Mouse (Mus musculus) v-Abl transformed pro-B cells (cell line): ENCODE data around the gene Ogfrl1.

ENCODE experiments used
- in situ Hi-C, 2 experiments: fragments of 400-800 bp; cut with MboI; formaldehyde crosslinking; loops; one replicate each; pipeline ENCODE4 v1.15.1; 2025; ENCODE audit not compliant: unreplicated experiment in 2 of 2

Gene Ogfrl1

DNA sequence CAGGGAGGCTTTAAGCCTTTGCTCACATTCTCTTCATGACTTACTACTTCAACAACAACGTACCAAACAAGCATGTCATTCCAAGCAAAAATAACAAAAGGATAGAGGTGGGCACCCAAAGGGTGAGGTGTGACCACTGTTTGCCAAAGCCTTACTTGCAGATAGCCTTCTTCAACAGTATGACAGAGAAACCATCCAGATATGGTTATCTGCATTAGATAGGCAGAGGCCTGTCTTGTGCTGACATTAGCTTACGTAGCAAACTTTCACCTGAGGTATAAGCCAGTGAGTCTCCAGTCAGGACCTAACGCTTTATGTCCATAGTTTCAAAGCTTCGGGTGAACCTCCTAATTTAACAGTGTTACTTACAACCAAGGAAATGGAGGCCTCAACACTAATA is 23.4 kb downstream of the Ogfrl1 start:
- in situ Hi-C loops: loop anchor here in 1 of 2 experiments (10.0 kb wide), 1 partner anchor 201 kb away; no protein-coding TSS in a partner anchor

- in situ Hi-C loops: no loop called here
These were observed 32.0 kb downstream of the Ogfrl1 start for GRCm38 (mm10) chr1:23365614-23366013.

GRCm38 (mm10) chr1:23352895-23353294 is 44.7 kb downstream of the Ogfrl1 start:
- in situ Hi-C loops: no loop called here

DNA sequence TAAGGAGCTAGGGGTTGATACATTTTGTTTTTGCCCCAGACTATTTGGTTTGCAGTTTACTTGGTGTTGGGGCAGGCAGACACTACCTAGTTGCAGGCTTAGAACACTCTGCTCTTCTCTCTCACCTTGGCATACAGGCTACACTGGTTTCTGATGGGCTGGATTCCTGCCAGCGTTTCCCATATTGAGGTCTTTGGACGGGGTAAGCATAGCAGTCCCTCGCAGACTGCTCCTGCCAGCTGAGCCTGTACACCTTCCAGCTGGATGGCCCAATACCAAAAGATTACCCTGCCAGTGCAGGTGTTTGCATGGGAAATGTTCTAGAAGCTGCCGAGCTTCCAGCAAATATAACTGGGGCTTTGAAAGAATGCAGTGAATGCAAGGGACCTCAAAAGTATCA is 45.8 kb downstream of the Ogfrl1 start:
- in situ Hi-C loops: no loop called here

DNA sequence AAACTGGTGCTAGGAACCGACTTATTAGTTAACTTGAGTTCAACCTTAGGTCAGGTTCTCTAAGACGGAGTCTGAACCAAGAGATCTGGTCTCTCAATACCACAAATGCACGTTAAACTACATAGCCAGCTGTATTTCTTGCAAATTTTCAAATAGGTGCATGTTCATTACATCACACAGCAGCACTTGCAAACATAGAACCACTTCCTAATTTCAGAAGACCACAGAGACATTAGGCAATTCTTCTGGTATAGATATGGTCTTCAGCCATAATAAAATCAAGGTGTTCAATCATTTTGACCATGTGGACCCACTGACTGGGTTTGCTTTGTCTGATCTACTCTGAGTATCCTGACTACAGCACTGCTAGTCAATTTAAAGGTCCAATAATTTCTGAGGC is 51.9 kb downstream of the Ogfrl1 start:
- in situ Hi-C loops: no loop called here

DNA sequence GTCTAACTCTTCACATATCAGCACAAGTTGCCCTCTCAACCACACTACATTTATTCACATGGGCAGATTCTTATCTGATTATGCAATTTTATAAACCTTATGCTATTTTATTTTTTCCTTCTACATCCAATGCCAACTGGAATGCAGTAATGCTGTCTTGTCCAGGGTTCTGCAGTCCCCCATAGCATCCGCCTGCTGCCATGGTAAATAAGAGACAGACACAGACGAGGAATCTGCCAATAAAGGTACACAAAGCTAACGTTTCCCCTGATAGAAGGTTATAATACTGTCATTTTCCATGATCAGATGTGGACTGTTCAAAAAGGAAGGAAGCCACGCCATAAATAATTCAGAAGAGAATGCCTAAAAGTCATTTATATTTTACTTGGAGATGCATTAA is 54.7 kb downstream of the Ogfrl1 start:
- in situ Hi-C loops: no loop called here

DNA sequence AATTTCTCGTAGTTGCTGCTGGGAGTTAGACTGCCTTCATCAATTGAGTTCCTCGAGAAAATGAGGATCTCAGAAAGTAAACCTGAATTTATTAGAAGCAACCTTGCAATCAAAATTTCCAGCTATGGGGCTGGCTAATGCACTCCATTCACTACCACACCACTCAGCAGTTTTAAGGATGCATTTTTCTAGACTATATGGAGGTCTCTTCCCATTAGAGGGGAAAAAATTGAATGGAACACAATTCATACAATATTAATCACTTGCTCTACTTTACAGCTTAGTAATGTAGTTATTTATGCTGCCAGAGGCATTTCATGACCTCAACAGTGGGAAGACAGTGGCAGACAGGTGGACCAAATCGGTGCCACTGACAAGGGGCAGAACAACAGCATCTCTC is 55.3 kb downstream of the Ogfrl1 start:
- in situ Hi-C loops: no loop called here

- in situ Hi-C loops: loop anchor here in 1 of 2 experiments (10.0 kb wide), 1 partner anchor 459 kb away; no protein-coding TSS in a partner anchor
These were observed 61.7 kb downstream of the Ogfrl1 start for GRCm38 (mm10) chr1:23335726-23336363.

GRCm38 (mm10) chr1:23335050-23335449 is 62.5 kb downstream of the Ogfrl1 start:
- in situ Hi-C loops: loop anchor here in 1 of 2 experiments (10.0 kb wide), 1 partner anchor 460 kb away; no protein-coding TSS in a partner anchor

- in situ Hi-C loops: loop anchor here in 1 of 2 experiments (10.0 kb wide), 1 partner anchor 463 kb away; no protein-coding TSS in a partner anchor
These were observed 65.4 kb downstream of the Ogfrl1 start for GRCm38 (mm10) chr1:23332192-23332591.

- in situ Hi-C loops: loop anchor here (5.0 to 10.0 kb wide), 3 partner anchors 162 to 380 kb away; no protein-coding TSS in a partner anchor
These were observed 72.4 kb downstream of the Ogfrl1 start for GRCm38 (mm10) chr1:23325160-23325559.

DNA sequence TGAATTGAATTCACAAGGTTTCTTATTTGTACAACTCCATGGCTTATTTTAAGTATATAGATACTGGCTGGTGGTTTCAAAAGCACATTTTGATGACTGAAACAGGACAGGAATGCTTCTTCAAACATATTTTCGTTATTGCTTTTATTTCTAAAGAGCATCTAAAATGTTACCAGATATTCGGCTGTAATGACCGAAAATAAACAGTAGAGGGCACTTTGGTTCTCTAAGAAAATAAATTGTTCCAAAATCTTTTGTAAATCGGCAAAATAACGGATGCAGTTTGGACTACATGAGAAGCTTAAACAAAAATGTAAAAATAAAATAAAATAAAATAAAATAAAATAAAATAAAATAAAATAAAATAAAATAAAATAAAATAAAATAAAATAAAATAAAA is 73.3 kb downstream of the Ogfrl1 start:
- in situ Hi-C loops: loop anchor here (5.0 to 10.0 kb wide), 2 partner anchors 381 to 468 kb away; no protein-coding TSS in a partner anchor

DNA sequence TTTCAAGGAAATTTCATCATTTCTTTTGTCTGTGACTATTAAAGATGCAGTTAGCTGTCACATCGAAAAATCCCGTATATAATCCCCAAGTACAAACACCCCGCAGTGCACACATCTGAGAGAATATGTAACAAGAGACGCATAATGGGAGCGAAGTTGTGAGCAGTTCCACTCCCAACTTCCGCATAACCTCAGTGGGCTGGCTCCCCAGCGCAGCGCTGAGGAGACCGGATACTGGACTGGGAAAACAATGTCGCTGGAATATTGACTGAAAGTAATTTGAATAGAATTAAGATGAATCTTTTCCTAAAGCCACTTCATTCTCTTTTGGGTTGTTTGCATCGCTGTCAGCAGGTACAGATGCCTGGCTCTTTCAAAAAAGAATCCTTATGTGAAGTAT is 74.3 kb downstream of the Ogfrl1 start:
- in situ Hi-C loops: loop anchor here (5.0 to 10.0 kb wide), 2 partner anchors 382 to 469 kb away; no protein-coding TSS in a partner anchor

- in situ Hi-C loops: loop anchor here (5.0 to 10.0 kb wide), 2 partner anchors 383 to 470 kb away; no protein-coding TSS in a partner anchor
These were observed 75.4 kb downstream of the Ogfrl1 start for GRCm38 (mm10) chr1:23322208-23322607.

DNA sequence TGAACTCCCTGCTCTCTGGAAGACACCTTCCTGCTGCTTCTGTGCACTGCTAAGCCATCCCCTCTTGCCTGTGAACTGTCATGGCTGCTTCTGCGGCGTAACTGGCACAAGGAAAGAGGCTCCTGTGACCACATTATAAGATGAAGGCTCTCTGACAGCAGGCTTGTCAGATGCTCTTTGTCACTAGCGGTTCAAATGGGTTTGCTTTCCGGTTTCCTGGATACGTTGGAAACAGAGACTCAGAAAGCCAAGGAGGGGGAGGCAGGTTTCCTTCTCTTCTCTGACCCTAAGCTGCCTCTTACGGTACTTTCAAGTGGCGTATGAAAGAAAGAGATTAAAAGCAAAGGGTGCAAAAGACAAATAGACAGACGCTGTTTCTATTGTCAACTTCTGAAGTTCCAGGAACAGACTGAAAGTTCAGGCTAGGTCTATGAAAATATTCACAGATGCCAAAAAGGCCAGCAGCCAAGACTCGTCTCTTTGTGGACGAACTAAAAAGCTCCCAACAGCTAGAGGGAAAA is 76.2 kb downstream of the Ogfrl1 start:
- in situ Hi-C loops: loop anchor here (5.0 to 10.0 kb wide), 2 partner anchors 383 to 471 kb away; no protein-coding TSS in a partner anchor

DNA sequence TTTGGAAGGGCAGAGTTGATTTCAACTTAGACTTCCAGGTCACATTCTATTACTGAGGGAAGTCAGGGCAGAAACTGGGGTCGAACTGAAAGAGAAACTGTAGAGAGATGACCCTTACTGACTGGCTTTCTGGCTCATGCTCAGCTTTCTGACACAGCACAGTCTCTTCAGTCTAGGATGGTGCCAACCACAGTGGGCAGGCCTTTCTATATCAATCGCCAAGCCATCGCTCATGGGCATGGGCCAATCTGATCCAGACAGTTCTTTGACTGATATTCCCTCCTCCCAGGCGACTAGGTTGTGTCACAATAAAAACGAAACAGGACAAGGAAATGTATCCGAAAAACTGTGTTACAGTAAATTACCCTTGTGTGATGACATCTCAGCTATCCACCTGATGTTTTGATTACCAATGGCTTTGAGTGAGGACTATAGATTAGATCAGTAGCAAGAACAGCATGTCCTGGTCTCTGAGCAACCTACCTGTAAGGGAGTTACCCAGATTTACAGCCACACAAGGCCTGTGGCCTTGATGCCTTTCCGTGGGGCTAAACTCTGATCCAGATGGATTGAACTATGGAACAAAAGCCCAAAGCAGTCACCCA is 76.9 kb downstream of the Ogfrl1 start:
- in situ Hi-C loops: loop anchor here (5.0 to 10.0 kb wide), 2 partner anchors 384 to 472 kb away; no protein-coding TSS in a partner anchor
